Mouse (Mus musculus) stomach, embryonic 15.5 days (tissue): Measurements from ENCODE around the gene Parp8. TPM values are rescaled to one million over a fixed set of nuclear protein-coding genes. Genes with fewer than 3 reads are reported as not detected.

Experiments
- ATAC-seq: fragments of 200-750 bp; cut with Nextera tagmentation; 2 replicates; pipeline ENCODE4 v1.8.0; 2017; ENCODE audit warnings: low read depth, moderate number of reproducible peaks, moderate TSS enrichment; ENCODE audit not compliant: insufficient read depth, low FRiP score
- H3K27ac ChIP-seq: fragments of 300-500 bp; sonication (generic); 2 replicates; pipeline ENCODE4 v1.5.1; 2015; ENCODE audit warnings: mild to moderate bottlenecking, inconsistent platforms
- H3K27me3 ChIP-seq: fragments of 300-500 bp; sonication (generic); replicated peaks from 2 replicates; pipeline ENCODE4 v1.6.1; 2015; ENCODE audit warnings: inconsistent platforms
- H3K36me3 ChIP-seq: fragments of 300-500 bp; sonication (generic); 2 replicates; pipeline ENCODE4 v1.6.1; 2015; ENCODE audit warnings: inconsistent platforms
- H3K4me1 ChIP-seq: fragments of 300-500 bp; sonication (generic); 2 replicates; pipeline ENCODE4 v1.6.1; 2015; ENCODE audit warnings: inconsistent platforms
- H3K4me2 ChIP-seq: fragments of 300-500 bp; sonication (generic); 2 replicates; pipeline ENCODE4 v1.6.1; 2015; ENCODE audit warnings: mild to moderate bottlenecking, inconsistent platforms
- H3K4me3 ChIP-seq: fragments of 300-500 bp; sonication (generic); replicated peaks from 2 replicates; pipeline ENCODE4 v1.5.1; 2015; ENCODE audit warnings: inconsistent platforms
- H3K9ac ChIP-seq: fragments of 300-500 bp; sonication (generic); 2 replicates; pipeline ENCODE4 v1.6.1; 2015; ENCODE audit warnings: inconsistent platforms
- H3K9me3 ChIP-seq: fragments of 300-500 bp; sonication (generic); 2 replicates; pipeline ENCODE4 v1.6.1; 2016; ENCODE audit warnings: inconsistent platforms
- WGBS: fragments of 180-500 bp; shearing (Covaris S2); methylation state at CpG from one replicate; pipeline ENCODE4 v1.1.7; 2015; 5-methylcytosine and 5-hydroxymethylcytosine counted together
- polyA plus RNA-seq: library from polyadenylated mRNA; unstranded; fragments of >200 nt; fragmentation: Nextera tagmentation; extraction: Ambion mirVana; gene quantifications from 2 replicates; pipeline ENCODE4 v1.2.1, GENCODE M21; 2015

Parp8 gene
- polyA plus RNA-seq, 1 experiment from 2014 or later: 14.1 TPM

DNA sequence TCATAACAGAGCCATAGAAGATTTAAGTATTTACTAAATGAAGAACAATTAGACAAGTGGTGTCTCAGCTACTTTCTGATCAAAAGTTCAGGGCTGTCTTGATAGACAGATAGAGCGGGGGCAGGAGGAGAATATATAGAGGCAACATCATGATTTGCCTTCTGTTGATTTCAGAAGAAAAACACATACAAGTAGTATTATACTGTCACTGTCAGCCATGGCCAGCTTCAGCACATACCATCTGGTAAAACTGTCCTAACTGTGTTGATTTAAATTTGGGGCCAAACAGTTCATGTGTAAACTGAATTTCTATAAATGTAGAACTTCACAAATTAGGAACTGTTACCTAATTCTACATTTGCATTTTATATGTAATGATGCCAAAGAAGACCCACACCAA is 127.6 kb downstream of the Parp8 start:
- Histone ChIP-seq H3K27me3 (no peaks in the 10 kb centered on the region), H3K36me3 (no peaks in the 10 kb centered on the region), H3K4me1 (no peaks in the 10 kb centered on the region), H3K4me2 (no peak overlapping the region), H3K27ac (no peak overlapping the region), H3K4me3 (no peak overlapping the region), H3K9me3 (no peaks in the 10 kb centered on the region), H3K9ac (no peak overlapping the region)
- 87% methylated on average over 1 of the region's 1 CpGs for WGBS
- no peak for ATAC-seq

DNA sequence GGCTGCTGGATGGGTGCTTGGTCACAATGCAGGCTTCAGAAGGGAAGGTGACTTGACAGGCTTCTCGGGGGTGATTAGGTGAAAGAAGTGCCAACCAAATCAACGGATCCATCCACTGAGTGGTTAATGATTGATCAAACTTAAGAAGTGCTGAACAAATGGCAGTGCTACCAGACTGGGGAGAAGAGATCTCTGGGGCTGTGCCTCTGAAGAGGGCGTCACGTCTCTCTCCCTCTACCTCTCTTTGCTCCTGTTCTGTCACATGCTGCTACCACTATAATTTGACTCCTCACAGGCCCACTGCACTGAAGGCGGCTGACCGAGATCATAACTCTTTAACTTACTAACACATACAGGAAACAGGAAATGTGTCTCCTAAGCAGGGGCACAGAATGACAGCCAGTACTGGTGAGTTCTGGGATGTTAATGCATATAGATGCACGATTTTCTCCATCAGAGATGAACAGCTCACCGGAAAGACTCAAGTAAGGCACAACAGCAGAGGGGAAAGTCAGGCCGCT is 140.9 kb downstream of the Parp8 start:
- no peak for ATAC-seq
- Histone ChIP-seq H3K27ac (no peak overlapping the region), H3K4me3 (no peak overlapping the region), H3K9ac (no peak overlapping the region), H3K27me3 (no peaks in the 10 kb centered on the region), H3K9me3 (no peaks in the 10 kb centered on the region), H3K36me3 (no peaks in the 10 kb centered on the region), H3K4me1 (no peaks in the 10 kb centered on the region), H3K4me2 (no peak overlapping the region)
- WGBS: 54% methylated on average over 9 of the region's 9 CpGs

DNA sequence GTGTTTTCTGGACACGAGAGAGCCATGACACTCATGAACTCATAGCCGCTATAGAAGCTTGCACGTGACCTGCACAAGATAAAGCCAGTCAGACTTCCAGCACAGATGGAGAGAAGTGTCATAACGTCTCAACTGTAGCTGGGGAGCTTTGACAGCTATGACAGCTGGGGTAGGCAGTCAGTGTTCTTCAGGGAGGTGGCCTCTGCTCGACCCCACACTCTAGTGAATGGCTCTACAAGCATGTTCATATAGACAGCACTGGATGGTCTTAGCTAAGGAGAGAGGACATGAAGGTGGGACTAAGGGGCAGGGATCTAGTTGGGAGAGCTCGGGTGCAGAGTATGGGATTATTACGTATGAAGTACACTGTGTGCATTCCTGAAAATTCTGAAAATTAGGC is 143.1 kb downstream of the Parp8 start:
- no peaks in the 10 kb centered on the region for H3K9me3 ChIP-seq
- WGBS: 75% methylated on average over 7 of the region's 7 CpGs
- H3K36me3 ChIP-seq: no peaks in the 10 kb centered on the region
- no peaks in the 10 kb centered on the region for H3K4me1 ChIP-seq
- H3K9ac ChIP-seq: no peak overlapping the region
- H3K27ac ChIP-seq: no peak overlapping the region
- H3K27me3 ChIP-seq: no peaks in the 10 kb centered on the region
- no peak overlapping the region for H3K4me2 ChIP-seq
- no peak for ATAC-seq
- H3K4me3 ChIP-seq: no peak overlapping the region

DNA sequence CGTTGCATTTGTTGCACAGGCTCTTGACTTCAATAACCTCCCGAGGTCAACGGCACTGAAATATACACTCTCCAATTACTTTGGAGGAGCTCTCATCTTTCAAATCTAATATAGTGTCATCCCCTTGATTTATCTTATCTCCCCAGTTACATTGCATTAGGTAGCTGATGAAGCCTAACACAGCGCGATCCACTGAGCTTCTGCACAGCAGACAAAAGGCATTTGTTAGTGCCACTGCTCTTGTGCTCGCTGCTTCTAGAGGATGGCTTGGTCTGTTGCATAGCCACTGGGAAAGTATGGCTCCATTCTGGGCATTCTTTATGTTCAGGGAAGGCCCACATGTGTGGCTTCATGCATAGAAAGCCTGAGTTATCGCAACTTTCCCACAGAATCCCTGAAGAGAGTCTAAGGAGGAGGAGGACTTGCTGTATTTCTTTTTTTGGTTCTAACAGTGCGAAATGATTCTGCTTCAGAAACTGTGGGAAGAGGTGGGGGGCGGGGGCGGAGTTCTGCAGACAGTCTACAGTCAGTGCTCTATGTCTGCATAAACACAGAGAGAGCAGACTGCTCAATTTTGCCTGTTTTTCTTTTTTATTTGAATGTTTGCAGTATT is 145.7 kb downstream of the Parp8 start:
- Histone ChIP-seq H3K9me3 (no peaks in the 10 kb centered on the region), H3K27me3 (no peaks in the 10 kb centered on the region), H3K36me3 (no peaks in the 10 kb centered on the region), H3K4me2 (no peak overlapping the region), H3K4me1 (no peaks in the 10 kb centered on the region), H3K9ac (no peak overlapping the region), H3K4me3 (no peak overlapping the region), H3K27ac (no peak overlapping the region)
- ATAC-seq: no peak
- 73% methylated on average over 10 of the region's 10 CpGs for WGBS

DNA sequence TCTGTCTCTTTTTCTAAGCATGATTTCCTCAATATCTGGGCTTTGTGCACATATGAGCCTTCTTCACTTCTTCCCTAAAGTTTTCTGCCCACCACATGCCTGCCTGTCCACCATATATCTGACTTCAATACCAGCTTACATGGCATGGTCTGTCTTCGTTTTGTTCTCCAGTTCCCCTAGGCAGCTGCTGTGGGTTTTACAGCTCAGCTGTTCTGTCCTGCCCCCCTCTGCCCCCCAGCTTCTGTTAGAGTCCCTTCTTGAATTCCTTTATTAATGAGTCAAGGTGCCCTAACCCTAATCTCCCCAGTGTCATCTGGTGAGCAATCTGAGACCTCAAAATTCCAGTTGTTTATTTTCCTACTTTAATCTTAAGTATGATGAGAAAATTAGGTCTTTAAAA is 155.1 kb downstream of the Parp8 start:
- WGBS: 67% methylated on average over 1 of the region's 1 CpGs

DNA sequence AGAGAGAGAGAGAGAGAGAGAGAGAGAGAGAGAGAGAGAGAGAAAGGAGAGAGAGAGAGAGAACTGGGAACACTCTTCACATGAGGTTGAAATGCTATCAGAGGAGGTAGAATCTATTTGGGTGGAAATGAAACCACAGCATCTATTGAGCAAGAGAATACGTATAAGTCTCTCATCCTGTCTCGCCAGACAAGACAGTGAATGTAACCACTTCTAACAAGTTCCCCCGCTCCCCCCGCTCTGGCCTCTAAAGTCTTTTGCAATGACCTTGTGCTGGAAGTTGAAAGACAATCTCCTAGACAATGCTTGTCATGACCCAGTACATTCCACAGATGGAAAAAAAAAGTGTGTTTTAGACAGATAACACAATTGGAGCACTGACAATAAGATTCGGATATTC is 181.4 kb downstream of the Parp8 start:
- Histone ChIP-seq H3K4me1 (no peaks in the 10 kb centered on the region), H3K4me3 (no peak overlapping the region), H3K27me3 (no peaks in the 10 kb centered on the region), H3K4me2 (no peak overlapping the region), H3K36me3 (no peaks in the 10 kb centered on the region), H3K9me3 (no peaks in the 10 kb centered on the region), H3K9ac (no peak overlapping the region), H3K27ac (no peak overlapping the region)
- no peak for ATAC-seq
- 80% methylated on average over 5 of the region's 5 CpGs for WGBS

More for the DNA sequence above, 155.1 kb downstream of the Parp8 start:
- Histone ChIP-seq H3K27ac (no peak overlapping the region), H3K4me2 (no peak overlapping the region), H3K27me3 (no peaks in the 10 kb centered on the region), H3K9ac (no peak overlapping the region), H3K9me3 (no peaks in the 10 kb centered on the region), H3K36me3 (0 out of 2 replicates have a peak, but pooled peaks cover 4% of the 10 kb centered on the region), H3K4me3 (no peak overlapping the region), H3K4me1 (no peaks in the 10 kb centered on the region)
- no peak for ATAC-seq

DNA sequence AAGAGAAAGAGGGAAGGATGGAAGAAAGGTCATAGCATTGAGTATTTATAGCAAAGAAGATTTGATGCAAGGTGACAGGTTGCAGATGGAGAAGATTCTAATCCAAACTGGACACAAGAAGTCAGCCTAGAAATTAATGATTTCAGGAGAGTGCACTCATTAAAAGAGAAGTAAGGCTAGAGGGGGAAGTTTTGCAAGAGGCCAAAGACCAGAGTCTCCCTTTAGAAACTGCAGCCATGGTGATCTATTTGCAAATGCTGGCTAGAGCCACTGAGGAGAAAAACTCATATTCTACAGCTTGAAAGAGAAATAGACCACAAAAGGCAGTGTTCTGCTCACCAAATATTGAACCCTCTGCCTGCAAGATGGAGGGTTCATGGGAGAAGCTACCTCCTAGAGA is 194.4 kb downstream of the Parp8 start:
- H3K4me1 ChIP-seq: no peaks in the 10 kb centered on the region
- no peaks in the 10 kb centered on the region for H3K36me3 ChIP-seq

DNA sequence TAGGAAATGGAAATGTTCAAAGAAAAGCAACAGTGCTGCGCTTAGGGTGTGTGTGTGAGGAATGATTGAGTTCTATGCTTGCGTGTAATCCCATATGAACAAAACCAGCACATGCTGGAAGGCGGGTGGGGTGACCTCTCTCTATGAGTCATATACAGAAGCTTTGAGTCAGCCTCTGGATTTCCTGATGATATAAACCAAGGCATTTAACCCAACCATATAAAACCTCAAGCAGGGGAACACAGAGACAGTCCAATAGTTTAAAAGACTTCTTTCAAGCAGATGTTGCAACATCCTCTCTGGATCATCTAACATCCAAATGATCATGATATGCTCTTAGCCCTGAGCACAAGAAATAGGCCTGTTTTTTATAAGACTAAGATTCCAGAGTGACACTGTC is 196.3 kb downstream of the Parp8 start:
- WGBS: 70% methylated on average over 3 of the region's 3 CpGs
- no peaks in the 10 kb centered on the region for H3K27me3 ChIP-seq
- H3K36me3 ChIP-seq: no peaks in the 10 kb centered on the region
- H3K9me3 ChIP-seq: no peaks in the 10 kb centered on the region
- ATAC-seq: peak; percentile 43; the same call in 1 of the 2 replicates
- H3K9ac ChIP-seq: no peak overlapping the region
- no peak overlapping the region for H3K4me3 ChIP-seq
- no peak overlapping the region for H3K4me2 ChIP-seq
- H3K4me1 ChIP-seq: no peaks in the 10 kb centered on the region
- no peak overlapping the region for H3K27ac ChIP-seq

More for the DNA sequence above, 194.4 kb downstream of the Parp8 start:
- Histone ChIP-seq H3K9ac (no peak overlapping the region), H3K27me3 (no peaks in the 10 kb centered on the region), H3K4me3 (no peak overlapping the region), H3K27ac (no peak overlapping the region), H3K4me2 (no peak overlapping the region), H3K9me3 (no peaks in the 10 kb centered on the region)
- no peak for ATAC-seq

DNA sequence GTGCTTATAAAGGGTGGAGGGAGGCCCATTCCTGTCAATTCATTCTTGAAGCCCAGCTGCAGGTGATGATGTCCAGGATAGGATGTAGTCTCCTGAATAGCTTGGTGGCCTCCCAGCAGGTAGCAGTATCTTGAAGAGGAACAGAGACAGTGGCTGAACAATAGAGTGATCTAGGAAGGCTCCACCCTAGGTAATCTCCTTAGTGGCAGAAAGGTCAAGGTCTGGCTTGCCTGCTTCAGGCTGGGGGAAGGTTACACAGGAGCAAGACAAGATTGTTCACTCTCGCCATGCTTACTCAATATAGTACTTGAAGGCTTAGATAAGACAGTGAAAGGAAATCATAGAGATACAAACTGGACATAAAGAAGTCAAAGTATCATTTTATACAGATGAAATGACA is 213.9 kb downstream of the Parp8 start:
- Histone ChIP-seq H3K27ac (no peak overlapping the region), H3K4me2 (no peak overlapping the region), H3K9me3 (no peaks in the 10 kb centered on the region), H3K9ac (no peak overlapping the region), H3K4me3 (no peak overlapping the region), H3K36me3 (no peaks in the 10 kb centered on the region), H3K27me3 (no peaks in the 10 kb centered on the region), H3K4me1 (no peaks in the 10 kb centered on the region)
- ATAC-seq: no peak
- WGBS: 52% methylated on average over 1 of the region's 1 CpGs

Other genes starting within 250 kb of the Parp8 start
- gene Emb, start 183.0 kb upstream of the Parp8 start, polyA plus RNA-seq: 23.2 and 26.6 TPM in 2 replicates
- gene Gm17509, start 195.5 kb upstream of the Parp8 start, polyA plus RNA-seq: 0.08 TPM in 1 of 2 replicates, not detected in the other